Mouse (Mus musculus) MEL (cell line): ENCODE results near the gene Acvr1. TPM values are rescaled to one million over a fixed set of nuclear protein-coding genes. Genes with fewer than 3 reads are reported as not detected.

Source experiments
- DNase-seq: peaks from one replicate; pipeline ENCODE4 v3.0.0; 2011; ENCODE audit warnings: low read depth, low spot score
- H3K27ac ChIP-seq: 2 replicates; pipeline ENCODE4 v1.5.1; 2012; ENCODE audit warnings: low read depth, mild to moderate bottlenecking, control low read depth, low read length, moderate library complexity; ENCODE audit not compliant: control insufficient read depth
- H3K27me3 ChIP-seq, 2 experiments: fragments of 150-350 bp in 1 of 2; sonication (generic) in 1 of 2; 2 replicates each; pipeline ENCODE4 v1.6.1; 2012; ENCODE audit warnings: low read length in 2 of 2, mild to moderate bottlenecking in 2 of 2, improper control_type of control experiment in 1 of 2, moderate library complexity in 1 of 2; ENCODE audit not compliant: insufficient read depth in 2 of 2, control insufficient read depth in 1 of 2
- H3K36me3 ChIP-seq, 2 experiments: 2 replicates each; pipeline ENCODE4 v1.6.1; 2012 to 2014; ENCODE audit warnings: low read length in 2 of 2, improper control_type of control experiment in 1 of 2, inconsistent platforms in 1 of 2, mild to moderate bottlenecking in 1 of 2; ENCODE audit not compliant: insufficient read depth in 2 of 2, control insufficient read depth in 1 of 2
- H3K4me1 ChIP-seq, 2 experiments: fragments of 150-350 bp in 1 of 2; sonication (generic) in 1 of 2; 2 replicates each; pipeline ENCODE4 v1.6.1; 2012; ENCODE audit warnings: low read length in 2 of 2, improper control_type of control experiment in 1 of 2, mild to moderate bottlenecking in 1 of 2; ENCODE audit not compliant: insufficient read depth in 2 of 2, control insufficient read depth in 1 of 2
- H3K4me3 ChIP-seq, 2 experiments: fragments of 150-350 bp in 1 of 2; sonication (generic) in 1 of 2; 2 replicates each; pipeline ENCODE4 v1.5.1; 2012; ENCODE audit warnings: low read depth in 2 of 2, low read length in 2 of 2, mild to moderate bottlenecking in 2 of 2, moderate library complexity in 2 of 2, control low read depth in 1 of 2, improper control_type of control experiment in 1 of 2; ENCODE audit not compliant: control insufficient read depth in 1 of 2, insufficient read depth in 1 of 2
- H3K79me2 ChIP-seq: 2 replicates; pipeline ENCODE4 v1.6.1; 2012; ENCODE audit warnings: mild to moderate bottlenecking, low read length, moderate library complexity; ENCODE audit not compliant: control insufficient read depth, poor library complexity, insufficient read depth
- H3K9ac ChIP-seq: 2 replicates; pipeline ENCODE4 v1.6.1; 2012; ENCODE audit warnings: low read depth, mild to moderate bottlenecking, control low read depth, low read length, moderate library complexity; ENCODE audit not compliant: control insufficient read depth, poor library complexity, severe bottlenecking
- H3K9me3 ChIP-seq: fragments of 150-350 bp; sonication (generic); replicated peaks from 2 replicates; pipeline ENCODE4 v1.6.1; 2012; ENCODE audit warnings: mild to moderate bottlenecking, low read length, improper control_type of control experiment, moderate library complexity; ENCODE audit not compliant: insufficient read depth
- BHLHE40 ChIP-seq: IDR thresholded peaks from 2 replicates; pipeline ENCODE4 v1.6.1; 2012; ENCODE audit warnings: low read depth, mild to moderate bottlenecking, inconsistent platforms, low read length, improper control_type of control experiment, borderline replicate concordance
- CHD2 ChIP-seq: IDR thresholded peaks from 2 replicates; pipeline ENCODE4 v1.6.1; 2011; ENCODE audit warnings: low read length, improper control_type of control experiment
- ELF1 ChIP-seq: IDR thresholded peaks from 2 replicates; pipeline ENCODE4 v1.6.1; 2014; ENCODE audit warnings: low read depth, mild to moderate bottlenecking, inconsistent platforms, low read length, improper control_type of control experiment, moderate library complexity
- EP300 ChIP-seq, 2 experiments: IDR thresholded peaks; 2 replicates each; pipeline ENCODE4 v1.6.1; 2011; ENCODE audit warnings: improper control_type of control experiment in 2 of 2, low read length in 2 of 2, low read depth in 1 of 2, mild to moderate bottlenecking in 1 of 2
- ETS1 ChIP-seq: IDR thresholded peaks from 2 replicates; pipeline ENCODE4 v1.6.1; 2012; ENCODE audit warnings: low read depth, mild to moderate bottlenecking, inconsistent platforms, low read length, improper control_type of control experiment, moderate library complexity
- GABPA ChIP-seq: IDR thresholded peaks from 2 replicates; pipeline ENCODE4 v1.6.1; 2012; ENCODE audit warnings: low read depth, mild to moderate bottlenecking, inconsistent platforms, low read length, improper control_type of control experiment, moderate library complexity
- HCFC1 ChIP-seq: IDR thresholded peaks from 2 replicates; pipeline ENCODE4 v1.6.1; 2012; ENCODE audit warnings: low read depth, mild to moderate bottlenecking, inconsistent platforms, low read length, improper control_type of control experiment, moderate library complexity
- JUND ChIP-seq: IDR thresholded peaks from 2 replicates; pipeline ENCODE4 v1.6.1; 2011; ENCODE audit warnings: low read depth, mild to moderate bottlenecking, improper control_type of control experiment, low read length
- MAFK ChIP-seq: IDR thresholded peaks from 2 replicates; pipeline ENCODE4 v1.6.1; 2011; ENCODE audit warnings: low read depth, mild to moderate bottlenecking, low read length, improper control_type of control experiment, borderline replicate concordance
- MAX ChIP-seq: IDR thresholded peaks from 2 replicates; pipeline ENCODE4 v1.6.1; 2011; ENCODE audit warnings: low read length, improper control_type of control experiment
- MAZ ChIP-seq: IDR thresholded peaks from 2 replicates; pipeline ENCODE4 v1.6.1; 2012; ENCODE audit warnings: low read depth, mild to moderate bottlenecking, inconsistent platforms, low read length, improper control_type of control experiment
- MEF2A ChIP-seq: IDR thresholded peaks from 2 replicates; pipeline ENCODE4 v1.6.1; 2014; ENCODE audit warnings: low read depth, mild to moderate bottlenecking, inconsistent platforms, low read length, improper control_type of control experiment; ENCODE audit not compliant: poor library complexity, insufficient replicate concordance, severe bottlenecking; ENCODE audit errors: extremely low read depth
- MYB ChIP-seq: IDR thresholded peaks from 2 replicates; pipeline ENCODE4 v1.6.1; 2011; ENCODE audit warnings: mild to moderate bottlenecking, low read depth, low read length, improper control_type of control experiment
- POLR2A ChIP-seq, 2 experiments: IDR thresholded peaks; 2 replicates each; pipeline ENCODE4 v1.6.1; 2011 to 2012; ENCODE audit warnings: low read length in 2 of 2, mild to moderate bottlenecking in 2 of 2, control low read depth in 1 of 2, improper control_type of control experiment in 1 of 2, low read depth in 1 of 2, moderate library complexity in 1 of 2; ENCODE audit not compliant: control insufficient read depth in 1 of 2, insufficient read depth in 1 of 2, poor library complexity in 1 of 2
- POLR2AphosphoS5 ChIP-seq: IDR thresholded peaks from 2 replicates; pipeline ENCODE4 v1.6.1; 2012; ENCODE audit warnings: low read depth, borderline replicate concordance, mild to moderate bottlenecking, inconsistent platforms, low read length, moderate library complexity, mixed read lengths
- RAD21 ChIP-seq: IDR thresholded peaks from 2 replicates; pipeline ENCODE4 v1.6.1; 2011; ENCODE audit warnings: mild to moderate bottlenecking, low read depth, low read length, improper control_type of control experiment
- RCOR1 ChIP-seq: IDR thresholded peaks from 2 replicates; pipeline ENCODE4 v1.6.1; 2012; ENCODE audit warnings: low read depth, mild to moderate bottlenecking, inconsistent platforms, low read length, improper control_type of control experiment
- SIN3A ChIP-seq: IDR thresholded peaks from 2 replicates; pipeline ENCODE4 v1.6.1; 2012; ENCODE audit warnings: low read length, improper control_type of control experiment, inconsistent platforms
- SMC3 ChIP-seq: IDR thresholded peaks from 2 replicates; pipeline ENCODE4 v1.6.1; 2011; ENCODE audit warnings: low read depth, low read length, improper control_type of control experiment
- TCF12 ChIP-seq: IDR thresholded peaks from 2 replicates; pipeline ENCODE4 v1.6.1; 2014; ENCODE audit warnings: low read depth, mild to moderate bottlenecking, inconsistent platforms, low read length, improper control_type of control experiment, moderate library complexity
- UBTF ChIP-seq: IDR thresholded peaks from 2 replicates; pipeline ENCODE4 v1.6.1; 2012; ENCODE audit warnings: low read depth, mild to moderate bottlenecking, inconsistent platforms, low read length, improper control_type of control experiment, moderate library complexity, borderline replicate concordance; ENCODE audit not compliant: insufficient read depth
- USF2 ChIP-seq, 2 experiments: IDR thresholded peaks; 2 replicates each; pipeline ENCODE4 v1.6.1; 2011 to 2012; ENCODE audit warnings: improper control_type of control experiment in 2 of 2, low read length in 2 of 2, borderline replicate concordance in 1 of 2, inconsistent platforms in 1 of 2, low read depth in 1 of 2, mild to moderate bottlenecking in 1 of 2; ENCODE audit not compliant: insufficient read depth in 1 of 2
- ZMIZ1 ChIP-seq: IDR thresholded peaks from 2 replicates; pipeline ENCODE4 v1.6.1; 2012; ENCODE audit warnings: low read depth, mild to moderate bottlenecking, inconsistent platforms, low read length, improper control_type of control experiment, moderate library complexity
- polyA plus RNA-seq, 2 experiments: library from polyadenylated mRNA; stranded (reverse) in 1 of 2; unstranded in 1 of 2; fragments of >175 nt in 1 of 2; fragments of >200 nt in 1 of 2; gene quantifications; 2 replicates each; pipeline versions ENCODE4 v1.2.1 to v1.2.4; 2012; ENCODE audit warnings: low replicate concordance in 2 of 2, low read depth in 1 of 2; ENCODE audit not compliant: insufficient read length in 2 of 2, insufficient read depth in 1 of 2, missing spikeins in 1 of 2
- total RNA-seq: library from RNA; depleted of rRNA; stranded (reverse); fragments of 300-350 nt; gene quantifications from 2 replicates; pipeline ENCODE4 v1.2.3, GENCODE M21; 2012

Acvr1 gene
- total and polyA plus RNA-seq, 3 experiments: not detected

GRCm38 (mm10) chr2:58447001-58447400 lies 120.0 kb downstream of the Acvr1 start:
- Histone ChIP-seq H3K9ac (no peak overlapping the region), H3K27me3 (no peaks in the 10 kb centered on the region), H3K4me3 (no peak overlapping the region), H3K27ac (no peak overlapping the region), H3K36me3 (no peaks in the 10 kb centered on the region), H3K4me1 (no peaks in the 10 kb centered on the region), H3K79me2 (no peaks in the 10 kb centered on the region), H3K9me3 (no peaks in the 10 kb centered on the region)
- no peak for DNase-seq
- TF ChIP-seq GABPA (no peak), BHLHE40 (no peak), CHD2 (no peak), EP300 (IDR thresholded peaks at IDR 0.05; ENCODE audit: low read depth in 1 of 2, low read length in 2 of 2) (no peak), MAX (no peak), JUND (no peak)

- TF ChIP-seq UBTF: no peak
- TF ChIP-seq MEF2A: no peak
- TF ChIP-seq RAD21: no peak
- no peak for TF ChIP-seq JUND
- TF ChIP-seq SIN3A: no peak
- H3K9ac ChIP-seq: no peak overlapping the region
- H3K36me3 ChIP-seq: no peaks in the 10 kb centered on the region
- no peak for DNase-seq
- H3K9me3 ChIP-seq: no peaks in the 10 kb centered on the region
- H3K4me1 ChIP-seq: no peaks in the 10 kb centered on the region
- no peaks in the 10 kb centered on the region for H3K27me3 ChIP-seq
- no peak overlapping the region for H3K4me3 ChIP-seq
- no peaks in the 10 kb centered on the region for H3K79me2 ChIP-seq
- H3K27ac ChIP-seq: no peak overlapping the region
Measured at GRCm38 (mm10) chr2:58443163-58443562, 123.8 kb downstream of the Acvr1 start.

GRCm38 (mm10) chr2:58436911-58437310 lies 130.0 kb downstream of the Acvr1 start:
- no peaks in the 10 kb centered on the region for H3K79me2 ChIP-seq
- H3K27me3 ChIP-seq: no peaks in the 10 kb centered on the region

More at GRCm38 (mm10) chr2:58436911-58437310, 130.0 kb downstream of the Acvr1 start:
- H3K27ac ChIP-seq: no peak overlapping the region
- no peaks in the 10 kb centered on the region for H3K36me3 ChIP-seq
- H3K9me3 ChIP-seq: no peaks in the 10 kb centered on the region
- H3K4me3 ChIP-seq: no peak overlapping the region
- no peak for TF ChIP-seq MAFK
- TF ChIP-seq MAX: no peak
- no peak for TF ChIP-seq SMC3
- no peak for TF ChIP-seq MEF2A
- no peak for TF ChIP-seq HCFC1
- no peak for TF ChIP-seq JUND
- no peak for TF ChIP-seq SIN3A
- no peak for TF ChIP-seq ZMIZ1
- TF ChIP-seq RCOR1: no peak
- TF ChIP-seq USF2 (IDR thresholded peaks at IDR 0.05; ENCODE audit: borderline replicate concordance in 1 of 2, insufficient read depth in 1 of 2, low read depth in 1 of 2, low read length in 2 of 2): no peak
- no peak for TF ChIP-seq ELF1
- TF ChIP-seq UBTF: no peak
- TF ChIP-seq POLR2AphosphoS5: no peak
- TF ChIP-seq MAZ: no peak
- no peak for TF ChIP-seq MYB
- TF ChIP-seq BHLHE40: no peak
- TF ChIP-seq POLR2A (IDR thresholded peaks at IDR 0.05; ENCODE audit: control insufficient read depth in 1 of 2, insufficient read depth in 1 of 2, low read depth in 1 of 2, low read length in 2 of 2, poor library complexity in 1 of 2): no peak
- no peak for TF ChIP-seq TCF12
- no peak for TF ChIP-seq ETS1
- DNase-seq: no peak
- H3K9ac ChIP-seq: no peak overlapping the region
- no peaks in the 10 kb centered on the region for H3K4me1 ChIP-seq
